Mouse (Mus musculus) limb, embryonic 15.5 days (tissue): ENCODE data around the gene Sec24d. TPM values are rescaled to one million over a fixed set of nuclear protein-coding genes. Genes with fewer than 3 reads are reported as not detected.

Experiments
- ATAC-seq: fragments of 200-750 bp; cut with Nextera tagmentation; 2 replicates; pipeline ENCODE4 v1.8.0; 2017; ENCODE audit warnings: low read depth, moderate TSS enrichment; ENCODE audit not compliant: insufficient number of reproducible peaks, low FRiP score, low TSS enrichment
- H3K27ac ChIP-seq: fragments of 300-500 bp; sonication (generic); 2 replicates; pipeline ENCODE4 v1.5.1; 2015; ENCODE audit warnings: moderate library complexity, mild to moderate bottlenecking, inconsistent platforms
- H3K27me3 ChIP-seq: fragments of 300-500 bp; sonication (generic); 2 replicates; pipeline ENCODE4 v1.6.1; 2015; ENCODE audit warnings: inconsistent platforms
- H3K36me3 ChIP-seq: fragments of 300-500 bp; sonication (generic); 2 replicates; pipeline ENCODE4 v1.6.1; 2015; ENCODE audit warnings: inconsistent platforms
- H3K4me1 ChIP-seq: fragments of 300-500 bp; sonication (generic); 2 replicates; pipeline ENCODE4 v1.6.1; 2015; ENCODE audit warnings: inconsistent platforms
- H3K4me2 ChIP-seq: fragments of 300-500 bp; sonication (generic); 2 replicates; pipeline ENCODE4 v1.6.1; 2015; ENCODE audit warnings: mild to moderate bottlenecking, inconsistent platforms
- H3K4me3 ChIP-seq: fragments of 300-500 bp; sonication (generic); 2 replicates; pipeline ENCODE4 v1.5.1; 2015; ENCODE audit warnings: mild to moderate bottlenecking, inconsistent platforms
- H3K9ac ChIP-seq: fragments of 300-500 bp; sonication (generic); 2 replicates; pipeline ENCODE4 v1.6.1; 2015; ENCODE audit warnings: inconsistent platforms
- H3K9me3 ChIP-seq: fragments of 300-500 bp; sonication (generic); 2 replicates; pipeline ENCODE4 v1.6.1; 2016; ENCODE audit warnings: inconsistent platforms
- WGBS: fragments of 180-500 bp; shearing (Covaris S2); methylation state at CpG from one replicate; pipeline ENCODE4 v1.1.7; 2015; 5-methylcytosine and 5-hydroxymethylcytosine counted together
- polyA plus RNA-seq: library from polyadenylated mRNA; unstranded; fragments of >200 nt; fragmentation: Nextera tagmentation; extraction: Ambion mirVana; gene quantifications from 2 replicates; pipeline ENCODE4 v1.2.1, GENCODE M21; 2015

Sec24d gene
- polyA plus RNA-seq, 1 experiment from 2014 or later = 117 TPM

GRCm38 (mm10) chr3:123329251-123329650 lies 62.0 kb downstream of the Sec24d start:
- Histone ChIP-seq H3K9ac (no peak overlapping the region), H3K27ac (no peak overlapping the region), H3K27me3 (no peaks in the 10 kb centered on the region), H3K36me3 (peaks cover 21% of the 10 kb centered on the region), H3K4me1 (peaks cover 8% of the 10 kb centered on the region), H3K4me2 (no peak overlapping the region), H3K9me3 (no peaks in the 10 kb centered on the region), H3K4me3 (no peak overlapping the region)
- no peak for ATAC-seq
- 35% methylated on average over 6 of the region's 6 CpGs for WGBS

GRCm38 (mm10) chr3:123330221-123330620 lies 63.0 kb downstream of the Sec24d start:
- WGBS = 82% methylated on average over 4 of the region's 4 CpGs
- no peak overlapping the region for H3K4me3 ChIP-seq
- peaks cover 17% of the 10 kb centered on the region for H3K4me1 ChIP-seq
- H3K9ac ChIP-seq = no peak overlapping the region
- ATAC-seq = no peak
- H3K9me3 ChIP-seq = no peaks in the 10 kb centered on the region
- peaks cover 21% of the 10 kb centered on the region for H3K36me3 ChIP-seq
- no peak overlapping the region for H3K27ac ChIP-seq
- H3K27me3 ChIP-seq = no peaks in the 10 kb centered on the region
- H3K4me2 ChIP-seq = no peak overlapping the region

GRCm38 (mm10) chr3:123332330-123333054 lies 65.2 kb downstream of the Sec24d start:
- H3K27ac ChIP-seq = no peak overlapping the region
- no peak overlapping the region for H3K9ac ChIP-seq
- H3K4me2 ChIP-seq = no peak overlapping the region
- no peaks in the 10 kb centered on the region for H3K27me3 ChIP-seq
- no peak for ATAC-seq
- 83% methylated on average over 2 of the region's 2 CpGs for WGBS
- H3K36me3 ChIP-seq = peaks cover 23% of the 10 kb centered on the region
- H3K9me3 ChIP-seq = no peaks in the 10 kb centered on the region
- no peak overlapping the region for H3K4me3 ChIP-seq
- H3K4me1 ChIP-seq = peaks cover 24% of the 10 kb centered on the region

GRCm38 (mm10) chr3:123333055-123333424 lies 65.8 kb downstream of the Sec24d start:
- ATAC-seq = no peak
- Histone ChIP-seq H3K36me3 (peaks cover 24% of the 10 kb centered on the region), H3K4me3 (no peak overlapping the region), H3K9ac (no peak overlapping the region), H3K4me2 (no peak overlapping the region), H3K9me3 (no peaks in the 10 kb centered on the region), H3K27ac (no peak overlapping the region), H3K4me1 (peaks cover 26% of the 10 kb centered on the region), H3K27me3 (no peaks in the 10 kb centered on the region)
- WGBS = 18% methylated on average over 4 of the region's 4 CpGs

GRCm38 (mm10) chr3:123334947-123335346 lies 67.7 kb downstream of the Sec24d start:
- ATAC-seq = no peak
- H3K4me3 ChIP-seq = no peak overlapping the region
- peak overlapping the region; percentile 22; the same call in 1 of the 2 replicates for H3K27ac ChIP-seq
- H3K9me3 ChIP-seq = no peaks in the 10 kb centered on the region
- no peaks in the 10 kb centered on the region for H3K27me3 ChIP-seq
- peaks cover 26% of the 10 kb centered on the region for H3K4me1 ChIP-seq
- H3K4me2 ChIP-seq = no peak overlapping the region
- peaks cover 25% of the 10 kb centered on the region for H3K36me3 ChIP-seq
- WGBS = 37% methylated on average over 7 of the region's 7 CpGs
- no peak overlapping the region for H3K9ac ChIP-seq

GRCm38 (mm10) chr3:123335480-123335879 lies 68.2 kb downstream of the Sec24d start:
- Histone ChIP-seq H3K9ac (no peak overlapping the region), H3K27me3 (no peaks in the 10 kb centered on the region), H3K27ac (no peak overlapping the region), H3K4me3 (no peak overlapping the region), H3K9me3 (no peaks in the 10 kb centered on the region), H3K4me1 (peaks cover 26% of the 10 kb centered on the region), H3K36me3 (peaks cover 27% of the 10 kb centered on the region), H3K4me2 (no peak overlapping the region)
- ATAC-seq = 0 out of 2 replicates have a peak, but pooled peaks have one; percentile 42
- WGBS = 16% methylated on average over 3 of the region's 3 CpGs

GRCm38 (mm10) chr3:123336455-123336854 lies 69.2 kb downstream of the Sec24d start:
- WGBS = 64% methylated on average over 7 of the region's 7 CpGs
- peaks cover 26% of the 10 kb centered on the region for H3K4me1 ChIP-seq
- H3K9ac ChIP-seq = no peak overlapping the region
- no peak overlapping the region for H3K27ac ChIP-seq
- H3K4me3 ChIP-seq = no peak overlapping the region
- H3K36me3 ChIP-seq = peaks cover 32% of the 10 kb centered on the region
- no peaks in the 10 kb centered on the region for H3K27me3 ChIP-seq
- ATAC-seq = no peak
- no peaks in the 10 kb centered on the region for H3K9me3 ChIP-seq
- H3K4me2 ChIP-seq = no peak overlapping the region

GRCm38 (mm10) chr3:123336951-123337350 lies 69.7 kb downstream of the Sec24d start:
- Histone ChIP-seq H3K4me1 (peaks cover 26% of the 10 kb centered on the region), H3K9me3 (no peaks in the 10 kb centered on the region), H3K36me3 (peaks cover 32% of the 10 kb centered on the region), H3K4me2 (no peak overlapping the region), H3K9ac (no peak overlapping the region), H3K27ac (no peak overlapping the region), H3K27me3 (no peaks in the 10 kb centered on the region), H3K4me3 (no peak overlapping the region)
- no peak for ATAC-seq
- WGBS = 75% methylated on average over 5 of the region's 5 CpGs

GRCm38 (mm10) chr3:123337853-123338252 lies 70.6 kb downstream of the Sec24d start:
- ATAC-seq = no peak
- Histone ChIP-seq H3K9ac (no peak overlapping the region), H3K27ac (no peak overlapping the region; the same call in 1 of the 2 replicates), H3K4me2 (no peak overlapping the region), H3K4me3 (no peak overlapping the region), H3K4me1 (peaks cover 23% of the 10 kb centered on the region), H3K9me3 (no peaks in the 10 kb centered on the region), H3K27me3 (no peaks in the 10 kb centered on the region), H3K36me3 (peaks cover 36% of the 10 kb centered on the region)
- 61% methylated on average over 6 of the region's 6 CpGs for WGBS

- ATAC-seq = no peak
- Histone ChIP-seq H3K4me1 (peaks cover 20% of the 10 kb centered on the region), H3K4me2 (no peak overlapping the region), H3K36me3 (peaks cover 44% of the 10 kb centered on the region), H3K9me3 (no peaks in the 10 kb centered on the region), H3K27me3 (no peaks in the 10 kb centered on the region), H3K4me3 (no peak overlapping the region), H3K27ac (no peak overlapping the region), H3K9ac (no peak overlapping the region)
- 60% methylated on average over 12 of the region's 12 CpGs for WGBS
Observed at GRCm38 (mm10) chr3:123338666-123339195, 71.5 kb downstream of the Sec24d start.

GRCm38 (mm10) chr3:123341049-123341448 lies 73.8 kb downstream of the Sec24d start:
- Histone ChIP-seq H3K4me3 (no peak overlapping the region), H3K9ac (no peak overlapping the region), H3K27me3 (no peaks in the 10 kb centered on the region), H3K27ac (no peak overlapping the region), H3K4me2 (no peak overlapping the region), H3K4me1 (peaks cover 5% of the 10 kb centered on the region; the same call in 1 of the 2 replicates), H3K36me3 (peaks cover 64% of the 10 kb centered on the region), H3K9me3 (no peaks in the 10 kb centered on the region)
- no peak for ATAC-seq
- WGBS = 82% methylated on average over 2 of the region's 2 CpGs

- no peak overlapping the region for H3K27ac ChIP-seq
- WGBS = 22% methylated on average over 6 of the region's 6 CpGs
- no peak overlapping the region for H3K9ac ChIP-seq
Observed at GRCm38 (mm10) chr3:123343690-123344089, 76.4 kb downstream of the Sec24d start.

More at GRCm38 (mm10) chr3:123343690-123344089, 76.4 kb downstream of the Sec24d start:
- peaks cover 60% of the 10 kb centered on the region for H3K36me3 ChIP-seq
- no peaks in the 10 kb centered on the region for H3K9me3 ChIP-seq
- no peaks in the 10 kb centered on the region for H3K4me1 ChIP-seq
- H3K4me3 ChIP-seq = no peak overlapping the region
- no peaks in the 10 kb centered on the region for H3K27me3 ChIP-seq
- H3K4me2 ChIP-seq = no peak overlapping the region
- no peak for ATAC-seq
